ENCODE assay signal across 9 mouse cellular contexts in genomic region chr13:41078690-41079420, GRCm38 (mm10). TPM values are rescaled to one million over a fixed set of nuclear protein-coding genes. Genes with fewer than 3 reads are reported as not detected.
DNase-seq lines count a peak whose midpoint lies in the region; ATAC-seq and TF ChIP-seq lines count a peak whose summit lies in the region.
"Had no signal": no experiment of that assay in that cellular context is flagged by ENCODE, and none has a peak within 500 bp of the region (broad histone marks: within the 10 kb centered on the region; RNA-seq: fewer than 3 reads in every experiment).

No protein-coding gene starts in this region.

- no peak overlapping the region for H3K27ac ChIP-seq in heart, embryonic 16.5 days (ENCODE audit: low read length)
- H3K27ac ChIP-seq in embryonic facial prominence, embryonic 10.5 days (replicated peaks), result peak overlapping the region; percentile 73
- no peak overlapping the region for H3K27ac ChIP-seq in hindbrain, postnatal 0 days
- no peak overlapping the region for H3K27ac ChIP-seq in midbrain, postnatal 0 days (ENCODE audit: low read depth, low read length)

- DNase-seq in heart, postnatal 14 days, result no peak
- no peak for DNase-seq in embryonic facial prominence, embryonic 10.5 days (ENCODE audit: low spot score)
- DNase-seq in hindbrain, postnatal 0 days (ENCODE audit: low spot score), result no peak
- no peak for DNase-seq in midbrain, postnatal 0 days (ENCODE audit: low spot score)
- no peak for DNase-seq in T-cell, adult 2 months (ENCODE audit: low spot score)
- no peak for DNase-seq in spleen, postnatal 14 days (ENCODE audit: low spot score in 2 of 2)
- DNase-seq in right cerebral cortex, postnatal 25 days, result no peak

- H3K9me3 ChIP-seq in heart, embryonic 16.5 days (replicated peaks; ENCODE audit: control insufficient read depth, low read length), result no peaks in the 10 kb centered on the region
- no peaks in the 10 kb centered on the region for H3K9me3 ChIP-seq in embryonic facial prominence, embryonic 10.5 days
- H3K9me3 ChIP-seq in hindbrain, postnatal 0 days (ENCODE audit: low read length), result no peaks in the 10 kb centered on the region
- no peaks in the 10 kb centered on the region for H3K9me3 ChIP-seq in midbrain, postnatal 0 days (ENCODE audit: low read length)

- WGBS in heart, embryonic 16.5 days, result 10% methylated on average over 24 of the region's 24 CpGs
- WGBS in embryonic facial prominence, embryonic 10.5 days, result 5% methylated on average over 24 of the region's 24 CpGs
- 8% methylated on average over 24 of the region's 24 CpGs for WGBS in hindbrain, postnatal 0 days
- WGBS in midbrain, postnatal 0 days, result 7% methylated on average over 24 of the region's 24 CpGs

- peak overlapping the region; percentile 90 for H3K4me2 ChIP-seq in heart, embryonic 16.5 days (ENCODE audit: low read depth, low read length)
- peak overlapping the region; percentile 69 for H3K4me2 ChIP-seq in hindbrain, postnatal 0 days (ENCODE audit: low read depth, low read length)
- peak overlapping the region; percentile 91 for H3K4me2 ChIP-seq in midbrain, postnatal 0 days (ENCODE audit: low read depth, low read length, poor library complexity, severe bottlenecking)

- peaks cover 6% of the 10 kb centered on the region; the same call in 1 of the 2 replicates for H3K4me1 ChIP-seq in heart, embryonic 16.5 days (ENCODE audit: control insufficient read depth, insufficient read depth, low read length)
- peaks cover 12% of the 10 kb centered on the region for H3K4me1 ChIP-seq in embryonic facial prominence, embryonic 10.5 days
- H3K4me1 ChIP-seq in hindbrain, postnatal 0 days (ENCODE audit: insufficient read depth, low read length), result no peaks in the 10 kb centered on the region
- no peaks in the 10 kb centered on the region for H3K4me1 ChIP-seq in midbrain, postnatal 0 days (ENCODE audit: insufficient read depth, low read length)

- peaks cover 24% of the 10 kb centered on the region for H3K27me3 ChIP-seq in heart, embryonic 16.5 days (ENCODE audit: control insufficient read depth, insufficient read depth, low read length)
- peaks cover 54% of the 10 kb centered on the region for H3K27me3 ChIP-seq in embryonic facial prominence, embryonic 10.5 days (replicated peaks; ENCODE audit: low read depth, poor library complexity, severe bottlenecking)
- H3K27me3 ChIP-seq in hindbrain, postnatal 0 days (ENCODE audit: insufficient read depth, low read length), result 0 out of 2 replicates have a peak, but pooled peaks cover 7% of the 10 kb centered on the region
- H3K27me3 ChIP-seq in midbrain, postnatal 0 days (ENCODE audit: insufficient read depth, low read length), result 0 out of 2 replicates have a peak, but pooled peaks cover 2% of the 10 kb centered on the region

- H3K36me3 ChIP-seq in heart, embryonic 16.5 days (ENCODE audit: control insufficient read depth, insufficient read depth), result no peaks in the 10 kb centered on the region
- no peaks in the 10 kb centered on the region for H3K36me3 ChIP-seq in embryonic facial prominence, embryonic 10.5 days (replicated peaks)
- no peaks in the 10 kb centered on the region for H3K36me3 ChIP-seq in hindbrain, postnatal 0 days (ENCODE audit: insufficient read depth, low read length)
- no peaks in the 10 kb centered on the region for H3K36me3 ChIP-seq in midbrain, postnatal 0 days (ENCODE audit: insufficient read depth, low read length)

- peak; percentile 10; the same call in 1 of the 2 replicates for ATAC-seq in heart, embryonic 16.5 days (replicated peaks; ENCODE audit: extremely low read depth, insufficient read depth, low FRiP score)
- ATAC-seq in hindbrain, postnatal 0 days, result peak; percentile 16
- ATAC-seq in midbrain, postnatal 0 days (ENCODE audit: low FRiP score), result peak; percentile 55; the same call in 1 of the 2 replicates

- peak overlapping the region; percentile 15; the same call in 1 of the 2 replicates for H3K9ac ChIP-seq in heart, embryonic 16.5 days (ENCODE audit: low read length)
- H3K9ac ChIP-seq in hindbrain, postnatal 0 days (replicated peaks; ENCODE audit: low read length), result peak overlapping the region; percentile 41
- H3K9ac ChIP-seq in midbrain, postnatal 0 days (replicated peaks; ENCODE audit: low read length, poor library complexity, severe bottlenecking), result peak overlapping the region; percentile 65

- H3K4me3 ChIP-seq in heart, embryonic 16.5 days (ENCODE audit: low read length), result peak overlapping the region; percentile 51
- H3K4me3 ChIP-seq in embryonic facial prominence, embryonic 10.5 days, result peak overlapping the region; percentile 68
- peak overlapping the region; percentile 52 for H3K4me3 ChIP-seq in hindbrain, postnatal 0 days (ENCODE audit: low read length)
- H3K4me3 ChIP-seq in midbrain, postnatal 0 days (ENCODE audit: low read depth, low read length), result peak overlapping the region; percentile 47

- no peak for TF ChIP-seq CTCF in hindbrain, postnatal 0 days (IDR thresholded peaks at IDR 0.05; ENCODE audit: low read depth)
- no peak for TF ChIP-seq CTCF in midbrain, postnatal 0 days (IDR thresholded peaks at IDR 0.05)

- intact Hi-C loops in heart, postnatal 14 days (cut with DNase I), result no loop called here

RNA-seq across cellular contexts. Expression of gene Mak, which starts 0.7 kb away (rescaled TPM):
- polyA plus RNA-seq in heart, embryonic 16.5 days (2015; fragmentation: Nextera tagmentation; extraction: Ambion mirVana), result 0.16 and 0.35 TPM in 2 replicates
- total RNA-seq in heart, postnatal 14 days (2021), result under 1 TPM in 1 of 2 experiments, not detected in 1; 0.19 TPM
- 0.94 and 0.95 TPM in 2 replicates for polyA plus RNA-seq in embryonic facial prominence, embryonic 10.5 days (2016; fragmentation: Nextera tagmentation; extraction: Ambion mirVana)
- total RNA-seq in hindbrain, postnatal 0 days (2014; rRNA removed), result 0.18 and 1.2 TPM in 2 replicates
- polyA plus RNA-seq in hindbrain, postnatal 0 days (2015; fragmentation: Nextera tagmentation; extraction: Ambion mirVana), result 1.3 and 1.4 TPM in 2 replicates
- total RNA-seq in midbrain, postnatal 0 days (2014; rRNA removed), result 1.1 and 2.3 TPM in 2 replicates
- polyA plus RNA-seq in midbrain, postnatal 0 days (2015; fragmentation: Nextera tagmentation; extraction: Ambion mirVana), result 2.1 and 2.2 TPM in 2 replicates
- total RNA-seq: neutrophil, adult 5-6 weeks had no signal

RNA-seq across cellular contexts. Expression of gene Gcm2, which starts 32.0 kb away (rescaled TPM):
- polyA plus RNA-seq in heart, embryonic 16.5 days (2015; fragmentation: Nextera tagmentation; extraction: Ambion mirVana), result 0.21 TPM in 1 of 2 replicates, not detected in the other
- not detected for total RNA-seq in heart, postnatal 14 days (2021)
- 0.06 TPM in 1 of 2 replicates, not detected in the other for polyA plus RNA-seq in embryonic facial prominence, embryonic 10.5 days (2016; fragmentation: Nextera tagmentation; extraction: Ambion mirVana)
- total RNA-seq in hindbrain, postnatal 0 days (2014; rRNA removed), result not detected in 2 replicates
- not detected in 2 replicates for polyA plus RNA-seq in hindbrain, postnatal 0 days (2015; fragmentation: Nextera tagmentation; extraction: Ambion mirVana)
- total RNA-seq in midbrain, postnatal 0 days (2014; rRNA removed), result not detected in 2 replicates
- polyA plus RNA-seq in midbrain, postnatal 0 days (2015; fragmentation: Nextera tagmentation; extraction: Ambion mirVana), result not detected in 2 replicates
- total RNA-seq: neutrophil, adult 5-6 weeks had no signal

RNA-seq across cellular contexts. Expression of gene Sycp2l, which starts 35.3 kb away (rescaled TPM):
- polyA plus RNA-seq in heart, embryonic 16.5 days (2015; fragmentation: Nextera tagmentation; extraction: Ambion mirVana), result 0.09 TPM in 1 of 2 replicates, not detected in the other
- not detected for total RNA-seq in heart, postnatal 14 days (2021)
- polyA plus RNA-seq in embryonic facial prominence, embryonic 10.5 days (2016; fragmentation: Nextera tagmentation; extraction: Ambion mirVana), result 0.12 TPM in 1 of 2 replicates, not detected in the other
- total RNA-seq in hindbrain, postnatal 0 days (2014; rRNA removed), result not detected in 2 replicates
- polyA plus RNA-seq in hindbrain, postnatal 0 days (2015; fragmentation: Nextera tagmentation; extraction: Ambion mirVana), result 0.23 TPM in 1 of 2 replicates, not detected in the other
- 0.16 TPM in 1 of 2 replicates, not detected in the other for total RNA-seq in midbrain, postnatal 0 days (2014; rRNA removed)
- polyA plus RNA-seq in midbrain, postnatal 0 days (2015; fragmentation: Nextera tagmentation; extraction: Ambion mirVana), result not detected in 2 replicates
- total RNA-seq: neutrophil, adult 5-6 weeks had no signal

Comparison
In these comparisons a context has a peak if more than half of its experiments do, and no peak if none do; other contexts are left out.
1. H3K9ac ChIP-seq: peak in every context shown above with its lines; median percentile 65 in midbrain, postnatal 0 days; 41 in hindbrain, postnatal 0 days; 15 in heart, embryonic 16.5 days.